Mouse (Mus musculus): ENCODE results near the gene B4gat1. TPM values are rescaled to one million over a fixed set of nuclear protein-coding genes. Genes with fewer than 3 reads are reported as not detected.
A peak's percentile ranks its signal among the peaks of the same experiment; 100 is the strongest.
"Not testable (repeated sequence)": the region's sequence is repeated elsewhere in the genome, so short reads cannot be mapped to it uniquely, and the experiment has no call there.

The B4gat1 gene
- 28.2 and 29.4 TPM in 2 replicates for total RNA-seq (2021)
- long read RNA-seq, experiment 1, transcript B4gat1-201 (2 exons, 2,032 nt) = major isoform, 91 of 93 reads
- long read RNA-seq, experiment 1, partial matches to known transcripts = 0 of 93 reads
- long read RNA-seq, experiment 1, other reads (novel, unspliced or antisense) = 0 of 93 reads
- long read RNA-seq, experiment 2, transcript B4gat1-201 (2 exons, 2,032 nt) = major isoform, 55 of 58 reads
- long read RNA-seq, experiment 2, partial matches to known transcripts = 0 of 58 reads
- long read RNA-seq, experiment 2, other reads (novel, unspliced or antisense) = 1 of 58 reads

- DNase-seq = peak; percentile 94
These were observed at the start of gene B4gat1, which contains the start of gene AC124502.3 for GRCm38 (mm10) chr19:5038709-5039156. Gene B4gat1, plus strand, starts transcription at chr19:5038826. Gene AC124502.3, plus strand, starts transcription at chr19:5038891.

- peak; percentile 96 for DNase-seq
These were observed 49.6 kb upstream of the B4gat1 start for GRCm38 (mm10) chr19:4989013-4989412.

DNA sequence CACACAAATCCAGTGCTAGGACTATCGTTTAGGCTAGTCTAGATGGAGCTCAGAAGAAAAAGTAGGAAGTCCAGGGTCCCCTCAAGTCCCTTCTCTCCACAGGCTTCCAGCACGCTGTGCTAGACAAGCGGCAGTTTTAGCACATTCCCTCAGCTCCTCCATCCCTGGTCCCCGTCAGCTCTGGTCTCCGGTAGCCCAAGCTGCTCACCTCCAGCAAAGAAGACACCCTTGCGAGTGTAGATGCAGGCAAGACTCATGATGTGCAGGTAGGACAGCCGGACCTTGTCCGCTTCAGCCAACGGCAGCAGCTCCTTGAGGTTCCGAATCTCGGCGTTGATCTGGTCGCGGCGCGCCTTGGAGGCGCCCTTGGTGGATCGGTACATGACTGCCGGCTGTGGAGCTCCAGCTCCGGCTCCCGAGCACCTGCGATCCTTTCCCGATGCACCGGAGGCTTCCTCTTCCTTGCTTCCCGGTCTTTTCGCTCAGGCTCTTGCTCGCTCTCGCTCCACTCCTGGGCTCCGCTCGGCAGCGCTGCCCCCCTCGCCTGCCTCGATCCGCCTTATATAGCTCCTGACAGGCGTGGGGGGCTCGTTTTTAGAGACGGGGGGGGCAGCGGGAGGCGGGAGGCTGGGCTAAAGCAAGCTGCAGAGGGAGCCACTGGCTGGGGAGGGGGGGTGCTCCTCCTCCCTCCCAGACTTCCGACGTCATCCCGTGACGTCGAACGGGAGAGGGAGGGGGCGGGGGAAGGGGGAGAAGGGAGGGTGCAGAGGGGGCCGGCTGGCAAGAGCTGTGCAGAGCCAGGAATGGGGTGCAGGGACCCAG lies 49.0 kb upstream of the B4gat1 start:
- DNase-seq = no peak

DNA sequence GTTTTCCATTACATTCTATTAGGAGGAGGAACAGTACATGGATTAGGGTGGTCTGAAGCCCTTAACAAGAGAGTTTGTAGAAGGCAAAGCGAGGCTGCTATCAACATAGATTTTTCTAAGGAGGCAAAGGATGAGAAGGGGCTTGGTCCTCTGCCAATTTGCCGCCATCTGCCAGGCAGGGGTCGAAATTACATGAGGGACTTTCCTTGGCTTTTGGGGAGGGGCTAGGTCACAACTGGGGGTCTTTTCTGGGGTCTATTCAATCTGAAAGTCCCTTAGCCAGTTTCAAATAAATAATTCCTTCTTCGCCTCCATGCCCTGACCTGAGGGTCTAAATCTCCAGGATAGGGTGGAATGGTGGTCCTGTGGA lies 48.4 kb upstream of the B4gat1 start, which contains the start of gene Npas4:
Gene Npas4 (minus strand): TSS at position 61 of the 370 bp plus-strand sequence.
- DNase-seq = no peak

- no peak for DNase-seq
These were observed 47.9 kb upstream of the B4gat1 start for GRCm38 (mm10) chr19:4990716-4991115.

DNA sequence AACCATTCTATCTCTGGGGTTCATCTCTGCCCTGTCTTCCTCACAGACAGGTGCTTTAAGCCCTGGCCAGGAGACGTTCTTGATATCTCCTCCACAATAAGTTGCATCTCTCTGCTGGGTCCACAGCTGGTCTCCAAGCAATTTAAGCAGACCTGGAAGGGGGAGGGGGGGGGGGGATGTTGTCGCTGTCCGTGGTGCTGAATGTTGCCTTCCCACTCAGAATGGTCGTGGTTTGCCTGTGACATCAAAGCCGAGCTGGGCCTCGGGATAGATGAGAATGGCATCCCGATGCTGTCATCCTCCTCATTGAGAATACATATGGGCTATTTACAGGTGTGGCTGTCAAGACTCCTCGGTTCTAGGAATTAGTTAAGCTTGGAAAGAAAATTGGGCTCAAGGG lies 46.3 kb upstream of the B4gat1 start:
- no peak for DNase-seq

GRCm38 (mm10) chr19:4992904-4993303 lies 45.7 kb upstream of the B4gat1 start:
- peak; percentile 91 for DNase-seq

GRCm38 (mm10) chr19:4994043-4994442 lies 44.6 kb upstream of the B4gat1 start:
- DNase-seq = no peak

GRCm38 (mm10) chr19:4999445-5000140 lies 39.0 kb upstream of the B4gat1 start:
- DNase-seq = no peak

DNA sequence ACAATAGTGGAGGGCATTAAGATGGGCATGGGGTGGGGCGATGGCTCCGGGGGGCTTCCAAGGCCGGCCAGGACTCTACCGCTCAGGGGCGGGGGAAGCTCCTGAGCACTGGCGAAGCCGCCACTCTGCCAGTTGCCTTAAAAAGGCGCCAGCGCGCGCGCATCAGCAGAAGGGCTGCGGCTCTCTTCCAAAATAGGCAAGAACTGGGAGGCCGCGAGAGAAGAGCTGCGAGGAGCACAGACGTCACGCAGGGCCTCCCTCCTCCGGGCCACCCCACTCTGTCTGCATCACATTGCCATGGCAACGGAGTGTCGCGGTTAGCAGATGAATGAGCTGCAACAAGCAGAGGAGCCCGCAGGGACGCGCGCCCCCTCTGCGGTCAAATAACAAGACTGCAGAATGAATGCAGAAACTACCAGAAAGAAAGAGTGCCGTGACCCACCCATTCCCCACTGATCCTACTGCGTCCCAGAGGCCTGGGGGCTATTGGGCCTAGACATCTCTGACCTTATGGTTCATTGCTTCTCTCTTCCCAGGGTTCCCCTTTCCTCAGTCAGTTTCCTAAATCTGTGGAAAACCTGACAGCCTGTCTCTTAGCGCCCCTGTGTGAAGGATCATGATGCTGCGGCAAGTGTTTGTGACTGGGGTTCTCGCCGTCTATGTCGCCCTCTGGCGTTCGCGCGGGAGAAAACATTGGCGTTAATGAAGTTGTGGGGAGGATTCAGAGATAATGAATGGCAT lies 36.8 kb upstream of the B4gat1 start:
- DNase-seq = peak; percentile 88

DNA sequence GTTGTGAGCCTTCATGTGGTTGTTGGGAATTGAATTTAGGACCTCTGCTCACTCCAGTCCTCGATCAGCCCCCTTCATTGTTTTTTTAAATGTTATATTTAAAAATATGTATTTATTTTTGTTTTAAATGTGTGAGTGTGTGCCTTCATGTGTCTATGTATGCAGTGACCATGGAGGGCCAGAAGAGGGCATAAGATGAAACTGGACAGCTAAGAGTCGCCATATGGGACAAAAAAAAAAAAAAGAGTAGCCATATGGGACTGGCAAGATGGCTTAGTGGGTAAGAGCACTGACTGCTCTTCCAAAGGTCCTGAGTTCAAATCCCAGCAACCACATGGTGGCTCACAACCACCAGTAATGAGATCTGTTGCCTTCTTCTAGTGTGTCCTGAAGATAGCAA lies 35.0 kb upstream of the B4gat1 start:
- not testable (repeated sequence) for DNase-seq

DNA sequence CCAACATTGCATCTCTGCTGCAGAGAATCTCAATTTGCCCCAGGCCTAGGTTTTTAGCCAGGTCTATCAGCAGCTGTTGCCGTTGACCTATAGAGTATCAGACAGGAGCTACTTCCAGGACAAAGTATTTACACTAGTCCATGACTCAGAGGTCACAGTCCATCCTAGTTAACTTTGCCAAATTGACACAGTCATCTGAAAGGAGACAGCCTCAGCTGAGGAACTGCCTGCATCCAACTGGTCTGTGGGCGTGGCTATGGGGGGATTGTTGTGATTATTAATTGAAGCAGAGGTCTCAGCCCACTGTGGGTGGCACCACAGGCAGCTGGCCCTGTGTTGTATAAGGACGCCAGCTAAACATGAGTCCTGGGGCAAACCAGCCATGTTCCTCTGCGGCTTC lies 33.7 kb upstream of the B4gat1 start:
- no peak for DNase-seq

- no peak for DNase-seq
These were observed 25.5 kb upstream of the B4gat1 start for GRCm38 (mm10) chr19:5013138-5013537.

- peak; percentile 47 for DNase-seq
These were observed 23.6 kb upstream of the B4gat1 start for GRCm38 (mm10) chr19:5014961-5015398.

GRCm38 (mm10) chr19:5016221-5016742 lies 22.3 kb upstream of the B4gat1 start:
- DNase-seq = no peak

DNA sequence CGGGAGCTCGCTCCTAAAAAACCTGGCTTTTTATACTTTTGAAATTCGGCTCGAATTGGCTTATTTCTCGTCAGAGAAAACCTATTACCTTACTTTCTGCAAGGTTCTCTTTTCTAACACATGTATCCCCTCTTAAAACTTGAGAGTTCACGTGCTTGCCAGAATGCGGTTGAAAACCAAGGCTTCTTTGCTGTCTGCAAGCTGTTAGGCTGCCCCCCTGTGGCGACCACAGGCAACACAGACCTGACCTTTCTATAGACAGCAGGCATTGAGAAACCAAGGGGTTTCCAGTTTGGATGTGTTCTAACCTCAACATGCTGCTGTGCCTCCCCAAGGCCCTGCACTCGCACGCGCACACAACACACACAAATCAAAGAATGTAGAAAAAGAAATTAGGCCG lies 21.8 kb upstream of the B4gat1 start:
- DNase-seq = peak; percentile 85

GRCm38 (mm10) chr19:5017611-5018010 lies 21.0 kb upstream of the B4gat1 start:
- no peak for DNase-seq

DNA sequence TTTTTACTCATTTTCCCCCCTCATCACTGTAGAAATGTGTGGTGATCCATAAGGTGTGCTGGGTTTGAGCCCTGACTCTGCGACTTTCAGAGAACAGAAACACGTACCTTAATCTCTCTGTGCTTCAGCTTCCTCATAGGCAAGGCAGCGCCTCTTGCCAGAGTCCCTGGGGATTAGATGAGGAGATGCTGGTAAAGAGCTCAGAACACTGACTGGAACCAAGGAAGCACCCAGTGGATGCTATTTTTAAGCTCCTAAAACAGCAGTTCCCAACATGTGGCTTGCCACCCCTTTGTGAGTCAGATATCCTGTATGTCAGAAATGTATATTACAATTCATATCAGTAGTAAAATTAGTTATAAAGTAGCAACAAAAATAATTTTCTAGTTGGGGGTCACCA lies 20.4 kb upstream of the B4gat1 start:
- DNase-seq = no peak

DNA sequence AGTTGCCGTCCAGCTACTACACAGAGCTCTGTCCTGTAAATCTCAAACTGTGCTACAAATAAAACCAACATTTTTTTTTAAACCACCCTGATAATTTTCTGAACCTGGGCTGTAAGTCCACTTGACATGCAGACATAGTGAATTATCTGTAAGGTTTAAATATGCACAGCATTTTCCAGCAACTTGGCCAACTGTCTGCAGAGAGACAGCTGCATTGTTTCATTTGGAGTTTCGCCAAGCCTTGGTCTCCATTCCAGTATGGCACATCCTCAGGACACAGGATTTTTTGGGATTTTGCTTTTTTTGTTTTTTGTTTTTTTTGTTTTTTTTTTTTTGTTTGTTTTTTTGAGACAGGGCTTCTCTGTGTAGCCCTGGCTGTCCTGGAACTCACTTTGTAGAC lies 17.2 kb upstream of the B4gat1 start:
- no peak for DNase-seq

DNA sequence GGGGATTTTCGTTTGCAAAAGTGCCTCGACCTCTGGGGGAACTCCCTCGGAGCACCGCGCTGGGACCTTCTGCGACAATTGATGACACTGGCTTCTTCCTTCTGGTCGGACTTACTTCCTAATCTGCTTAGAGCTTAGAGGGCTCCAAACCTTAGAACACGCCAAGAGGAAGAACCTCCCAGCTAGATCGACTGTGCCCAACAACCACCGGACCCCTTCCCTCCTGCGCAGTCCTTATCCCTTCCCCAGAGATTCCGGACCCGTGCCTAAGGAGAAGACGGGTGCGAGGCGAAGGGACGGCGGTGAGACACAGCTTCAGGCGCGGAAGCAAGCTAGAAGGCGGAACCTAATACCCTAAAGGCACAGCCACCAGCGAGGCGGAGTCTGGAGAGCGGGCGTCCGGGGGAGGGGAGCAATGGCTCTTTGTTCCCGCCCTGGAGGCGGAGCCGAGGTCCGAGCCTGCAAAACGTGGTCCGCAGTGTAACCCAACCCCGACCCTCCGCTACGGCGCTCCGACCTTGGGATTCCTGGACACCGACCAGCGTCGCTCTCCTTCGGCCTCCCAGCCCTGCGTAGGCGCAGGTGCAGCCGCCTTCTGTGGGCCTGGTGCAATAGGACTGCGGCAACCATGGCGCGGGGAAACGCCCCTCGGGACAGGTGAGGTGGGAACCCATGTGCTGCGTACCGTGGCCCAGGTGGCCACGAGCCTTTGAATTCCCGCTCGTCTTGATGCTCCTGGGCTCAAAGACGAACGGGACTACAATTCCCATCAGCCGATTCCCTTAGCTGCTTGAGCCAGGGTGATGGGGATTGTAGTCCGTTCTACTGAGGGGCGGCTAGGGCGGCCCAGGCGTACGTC lies 14.8 kb upstream of the B4gat1 start, which contains the start of gene Slc29a2:
Gene Slc29a2 (plus strand): TSS at position 240 of the 859 bp plus-strand sequence.
- DNase-seq = peak; percentile 97

GRCm38 (mm10) chr19:5026111-5026510 lies 12.5 kb upstream of the B4gat1 start:
- DNase-seq = no peak

All from adrenal gland, postnatal 14 days (tissue).